Mouse (Mus musculus) midbrain, embryonic 10.5 days (tissue): ENCODE measurements around the gene Rhbdl3. TPM values are rescaled to one million over a fixed set of nuclear protein-coding genes. Genes with fewer than 3 reads are reported as not detected.

Experiments
- DNase-seq: peaks from one replicate; pipeline ENCODE4 v3.0.0-alpha.2; 2017; ENCODE audit warnings: low spot score
- H3K27ac ChIP-seq: fragments of 300-500 bp; sonication (generic); replicated peaks from 2 replicates; pipeline ENCODE4 v1.5.1; 2016; ENCODE audit warnings: mild to moderate bottlenecking
- H3K27me3 ChIP-seq: fragments of 300-500 bp; sonication (generic); 2 replicates; pipeline ENCODE4 v1.6.1; 2016; ENCODE audit warnings: low read depth, mild to moderate bottlenecking; ENCODE audit not compliant: poor library complexity, severe bottlenecking
- H3K36me3 ChIP-seq: fragments of 300-500 bp; sonication (generic); 2 replicates; pipeline ENCODE4 v1.6.1; 2016; ENCODE audit warnings: mild to moderate bottlenecking, moderate library complexity
- H3K4me1 ChIP-seq: fragments of 300-500 bp; sonication (generic); 2 replicates; pipeline ENCODE4 v1.6.1; 2016
- H3K4me3 ChIP-seq: fragments of 300-500 bp; sonication (generic); 2 replicates; pipeline ENCODE4 v1.5.1; 2016; ENCODE audit warnings: mild to moderate bottlenecking, moderate library complexity
- H3K9me3 ChIP-seq: fragments of 300-500 bp; sonication (generic); replicated peaks from 2 replicates; pipeline ENCODE4 v1.6.1; 2016; ENCODE audit warnings: mild to moderate bottlenecking
- WGBS: fragments of 180-500 bp; shearing (Covaris S2); methylation state at CpG from one replicate; pipeline ENCODE4 v1.1.7; 2016; 5-methylcytosine and 5-hydroxymethylcytosine counted together
- polyA plus RNA-seq: library from polyadenylated mRNA; unstranded; fragments of >200 nt; fragmentation: Nextera tagmentation; extraction: Ambion mirVana; gene quantifications from 2 replicates; pipeline ENCODE4 v1.2.1, GENCODE M21; 2016

The Rhbdl3 gene
- polyA plus RNA-seq, 1 experiment from 2014 or later: 12.6 TPM

DNA sequence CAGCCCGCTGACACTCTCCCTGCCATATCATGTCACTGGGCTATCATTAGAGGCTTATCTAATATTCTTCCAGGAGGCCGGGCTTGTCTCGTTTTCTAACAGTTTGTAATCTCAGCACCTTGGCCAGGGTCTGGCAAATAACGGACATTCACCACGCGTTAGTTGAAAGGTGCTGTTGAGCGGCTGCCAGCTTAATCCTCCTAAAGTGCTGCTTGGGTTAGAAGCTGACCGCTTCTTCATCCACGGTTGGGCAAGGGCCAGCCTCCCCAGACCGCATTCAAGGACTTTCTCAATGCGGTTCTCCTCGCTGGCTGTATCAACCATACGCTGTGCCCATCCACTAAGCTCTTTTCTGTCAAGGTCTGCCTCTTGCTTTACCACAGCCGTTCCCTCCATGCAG lies 4.9 kb upstream of the Rhbdl3 start:
- Histone ChIP-seq H3K27me3 (peaks cover 71% of the 10 kb centered on the region), H3K9me3 (peaks cover 4% of the 10 kb centered on the region; the same call in 1 of the 2 replicates), H3K27ac (no peak overlapping the region), H3K4me3 (no peak overlapping the region), H3K4me1 (peaks cover 41% of the 10 kb centered on the region), H3K36me3 (no peaks in the 10 kb centered on the region)
- WGBS: 24% methylated on average over 14 of the region's 14 CpGs
- no peak for DNase-seq

DNA sequence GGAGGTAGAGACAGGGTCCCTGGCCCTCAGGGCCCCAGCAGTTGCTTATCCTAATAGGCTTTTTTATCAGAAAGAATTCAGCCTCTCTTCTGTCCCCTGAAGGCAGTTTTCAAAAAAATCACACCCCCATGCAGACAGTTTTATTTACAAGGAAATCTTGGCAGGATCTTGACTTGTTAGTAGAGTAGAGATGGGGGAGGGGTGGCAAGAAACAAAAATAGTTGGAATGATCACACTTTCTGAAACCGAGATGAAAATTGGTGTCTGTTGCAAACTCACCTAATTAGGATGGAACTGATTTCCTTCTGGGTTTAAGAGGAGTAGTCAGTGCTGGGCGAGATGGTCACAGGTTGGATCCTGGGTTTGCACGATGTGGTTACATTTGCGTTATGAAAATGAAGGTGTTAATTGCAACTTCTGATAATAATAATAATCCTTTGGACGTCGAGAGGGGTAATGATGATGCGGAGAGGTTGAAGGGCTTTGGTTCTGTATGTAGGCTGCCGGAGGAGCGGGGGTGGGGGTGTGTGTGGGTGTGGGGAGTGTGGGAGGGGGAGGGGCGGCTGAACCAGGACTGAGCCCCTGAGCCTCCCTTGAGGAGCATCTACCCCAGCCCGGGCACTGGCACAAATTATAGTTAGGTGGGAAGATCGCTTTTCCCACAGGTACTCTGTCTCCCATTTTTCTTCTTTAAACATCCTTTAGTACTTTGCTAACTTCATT lies 1.0 kb upstream of the Rhbdl3 start:
- WGBS: 7% methylated on average over 12 of the region's 12 CpGs
- Histone ChIP-seq H3K4me3 (peak overlapping the region; percentile 77), H3K27ac (peak overlapping the region; percentile 93), H3K9me3 (peaks cover 6% of the 10 kb centered on the region), H3K4me1 (peaks cover 61% of the 10 kb centered on the region), H3K36me3 (peaks cover 14% of the 10 kb centered on the region), H3K27me3 (peaks cover 84% of the 10 kb centered on the region)
- DNase-seq: no peak

DNA sequence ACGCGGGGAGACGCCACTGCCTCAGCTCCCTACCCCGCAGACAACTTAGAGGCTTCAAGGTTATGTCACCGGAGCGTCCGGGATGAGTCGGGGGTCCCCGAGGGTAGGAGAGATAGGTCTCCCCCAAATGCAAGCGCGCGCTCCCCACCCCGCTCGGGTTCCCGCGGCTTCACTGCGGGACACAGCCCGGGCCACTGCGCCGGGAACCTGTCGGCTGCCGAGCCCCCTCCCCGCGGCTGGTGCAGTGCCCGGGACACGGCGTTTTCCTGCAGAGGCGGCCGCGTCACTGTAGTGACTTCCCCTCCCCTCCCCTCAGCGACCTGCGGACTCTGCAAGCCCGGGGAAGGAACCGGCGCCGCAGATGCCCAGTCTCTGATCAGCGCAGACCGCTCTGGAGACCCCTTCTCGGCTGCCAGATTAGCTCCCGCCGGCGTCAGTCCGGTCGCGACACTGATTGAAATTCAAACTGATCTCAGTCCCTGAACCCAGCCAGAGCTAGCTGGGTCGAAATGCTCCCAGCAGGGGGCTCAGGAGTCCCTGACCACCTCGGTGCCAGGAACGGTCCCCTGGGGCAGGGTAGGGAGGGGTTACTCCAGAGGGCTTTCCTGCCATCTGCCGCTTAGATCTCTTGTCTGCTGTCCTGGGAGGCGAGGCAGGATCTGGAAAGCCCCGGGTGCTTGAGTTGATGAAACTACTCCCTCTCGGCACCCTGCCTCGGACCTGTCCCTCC lies 769 bp downstream of the Rhbdl3 start:
- Histone ChIP-seq H3K27ac (peak overlapping the region; percentile 93), H3K4me3 (peak overlapping the region; percentile 77), H3K36me3 (peaks cover 29% of the 10 kb centered on the region), H3K4me1 (peaks cover 49% of the 10 kb centered on the region), H3K9me3 (peaks cover 6% of the 10 kb centered on the region), H3K27me3 (peaks cover 66% of the 10 kb centered on the region)
- DNase-seq: peak; percentile 80
- under 1% methylated on average over 53 of the region's 53 CpGs for WGBS

- Histone ChIP-seq H3K27ac (peak overlapping the region; percentile 93), H3K27me3 (peaks cover 62% of the 10 kb centered on the region), H3K4me3 (peak overlapping the region; percentile 77), H3K4me1 (peaks cover 53% of the 10 kb centered on the region), H3K9me3 (peaks cover 6% of the 10 kb centered on the region), H3K36me3 (peaks cover 29% of the 10 kb centered on the region)
- no peak for DNase-seq
- WGBS: 1% methylated on average over 9 of the region's 9 CpGs
Observed at GRCm38 (mm10) chr11:80302046-80302390, 1.3 kb downstream of the Rhbdl3 start.

- Histone ChIP-seq H3K27me3 (peaks cover 56% of the 10 kb centered on the region), H3K36me3 (peaks cover 29% of the 10 kb centered on the region), H3K27ac (peak overlapping the region; percentile 93; the same call in 1 of the 2 replicates), H3K9me3 (peaks cover 6% of the 10 kb centered on the region), H3K4me3 (peak overlapping the region; percentile 77), H3K4me1 (peaks cover 57% of the 10 kb centered on the region)
- WGBS: 4% methylated on average over 11 of the region's 11 CpGs
- DNase-seq: peak; percentile 69
Observed at GRCm38 (mm10) chr11:80302536-80302935, 1.8 kb downstream of the Rhbdl3 start.

DNA sequence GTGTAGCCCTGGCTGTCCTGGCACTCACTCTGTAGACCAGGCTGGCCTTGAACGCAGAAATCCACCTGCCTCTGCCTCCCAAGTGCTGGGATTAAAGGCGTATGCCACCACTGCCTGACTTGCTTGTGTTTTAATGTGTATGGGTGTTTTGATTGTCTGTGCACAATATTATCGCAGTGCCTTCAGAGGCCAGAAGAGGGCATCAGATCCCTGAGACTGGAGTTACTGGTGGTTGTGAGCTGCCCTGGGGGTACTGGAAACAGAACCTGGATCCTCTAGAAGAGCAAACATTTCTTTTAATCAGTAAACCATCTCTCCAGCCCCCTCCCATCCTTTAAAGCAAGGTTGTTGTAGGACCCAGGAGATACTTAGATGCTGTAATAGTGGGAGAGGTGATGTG lies 3.0 kb downstream of the Rhbdl3 start:
- Histone ChIP-seq H3K9me3 (peaks cover 6% of the 10 kb centered on the region), H3K27ac (no peak overlapping the region), H3K27me3 (peaks cover 45% of the 10 kb centered on the region), H3K4me1 (peaks cover 59% of the 10 kb centered on the region), H3K4me3 (no peak overlapping the region), H3K36me3 (peaks cover 31% of the 10 kb centered on the region)
- no peak for DNase-seq
- 87% methylated on average over 3 of the region's 3 CpGs for WGBS

- Histone ChIP-seq H3K4me3 (no peak overlapping the region), H3K27ac (no peak overlapping the region), H3K27me3 (peaks cover 34% of the 10 kb centered on the region), H3K36me3 (peaks cover 31% of the 10 kb centered on the region), H3K9me3 (peaks cover 6% of the 10 kb centered on the region), H3K4me1 (peaks cover 51% of the 10 kb centered on the region)
- DNase-seq: no peak
- WGBS: 79% methylated on average over 10 of the region's 10 CpGs
Observed at GRCm38 (mm10) chr11:80304846-80305245, 4.1 kb downstream of the Rhbdl3 start.

DNA sequence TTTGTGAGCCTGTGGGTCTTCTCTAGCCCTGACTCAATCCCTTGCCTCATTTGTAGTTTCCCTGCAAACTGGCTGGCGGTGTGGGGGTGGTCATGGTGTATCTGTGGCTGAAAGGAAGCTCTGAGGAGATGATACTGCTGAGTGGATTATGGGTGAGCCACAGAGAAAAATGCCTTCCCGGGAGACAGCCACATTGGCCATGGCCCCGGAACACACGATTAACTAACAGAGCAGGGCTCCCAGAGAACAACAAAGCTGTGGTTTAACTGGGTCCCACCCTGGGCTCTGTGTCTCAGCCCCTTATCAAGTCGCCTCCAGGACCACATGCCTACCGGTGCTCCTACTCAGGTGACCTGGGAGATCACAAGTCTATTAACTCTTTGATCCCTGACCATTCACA lies 7.8 kb downstream of the Rhbdl3 start:
- Histone ChIP-seq H3K4me3 (no peak overlapping the region), H3K9me3 (peaks cover 6% of the 10 kb centered on the region), H3K36me3 (peaks cover 27% of the 10 kb centered on the region), H3K27me3 (0 out of 2 replicates have a peak, but pooled peaks cover 5% of the 10 kb centered on the region), H3K4me1 (peaks cover 52% of the 10 kb centered on the region), H3K27ac (no peak overlapping the region)
- WGBS: 63% methylated on average over 6 of the region's 6 CpGs
- DNase-seq: no peak

DNA sequence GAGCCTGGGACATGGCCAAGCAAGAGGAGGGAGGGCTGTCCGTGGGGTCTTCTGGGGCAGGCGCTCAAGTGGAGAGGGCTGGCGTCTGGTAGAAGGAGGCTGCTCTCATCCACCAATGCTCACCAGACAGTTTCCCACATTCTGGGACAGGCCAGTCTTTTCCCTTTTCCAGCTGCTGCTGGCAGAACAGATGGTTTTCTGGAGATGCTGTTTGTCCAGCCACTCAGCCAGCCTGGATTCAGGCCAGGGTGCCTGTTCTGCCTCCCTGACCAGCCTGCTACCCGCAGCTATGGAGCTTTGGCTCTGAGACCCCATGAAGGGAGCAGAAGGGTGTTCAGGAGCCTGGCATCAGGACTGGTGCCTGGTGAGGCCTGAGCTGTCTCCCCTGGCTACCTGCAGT lies 10.6 kb downstream of the Rhbdl3 start:
- Histone ChIP-seq H3K4me1 (peaks cover 80% of the 10 kb centered on the region), H3K4me3 (no peak overlapping the region), H3K36me3 (0 out of 2 replicates have a peak, but pooled peaks cover 3% of the 10 kb centered on the region), H3K9me3 (no peaks in the 10 kb centered on the region), H3K27ac (peak overlapping the region; percentile 86), H3K27me3 (0 out of 2 replicates have a peak, but pooled peaks cover 5% of the 10 kb centered on the region)
- WGBS: 76% methylated on average over 4 of the region's 4 CpGs
- DNase-seq: no peak

DNA sequence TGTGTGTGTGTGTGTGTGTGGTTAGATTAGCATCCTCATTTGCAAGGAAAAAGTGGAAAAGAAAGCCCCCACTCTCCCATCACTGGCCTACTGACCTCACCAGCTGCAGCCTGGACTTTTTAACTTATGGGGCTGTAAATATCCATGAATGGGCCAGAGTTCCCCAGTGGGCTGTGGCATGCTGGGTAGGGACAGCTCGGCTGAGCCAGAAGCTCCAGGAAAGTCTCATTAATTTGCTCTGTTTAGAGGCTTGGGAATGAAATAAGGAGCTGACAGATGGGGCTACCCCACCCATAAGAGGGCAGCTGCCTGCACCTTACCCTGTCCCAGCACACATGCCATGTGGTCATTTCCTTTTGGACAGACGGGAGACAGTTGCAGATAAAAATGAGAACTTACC lies 11.3 kb downstream of the Rhbdl3 start:
- 0 out of 2 replicates have a peak, but pooled peaks cover 5% of the 10 kb centered on the region for H3K27me3 ChIP-seq
- peak overlapping the region; percentile 86 for H3K27ac ChIP-seq
- H3K4me1 ChIP-seq: peaks cover 82% of the 10 kb centered on the region
- H3K36me3 ChIP-seq: 0 out of 2 replicates have a peak, but pooled peaks cover 3% of the 10 kb centered on the region
- no peaks in the 10 kb centered on the region for H3K9me3 ChIP-seq
- H3K4me3 ChIP-seq: no peak overlapping the region
- DNase-seq: no peak
- WGBS: 52% methylated on average over 2 of the region's 2 CpGs

- no peaks in the 10 kb centered on the region for H3K9me3 ChIP-seq
- peak overlapping the region; percentile 86 for H3K27ac ChIP-seq
- 0 out of 2 replicates have a peak, but pooled peaks cover 5% of the 10 kb centered on the region for H3K27me3 ChIP-seq
- DNase-seq: no peak
- 7% methylated on average over 6 of the region's 6 CpGs for WGBS
- H3K4me3 ChIP-seq: no peak overlapping the region
- 0 out of 2 replicates have a peak, but pooled peaks cover 3% of the 10 kb centered on the region for H3K36me3 ChIP-seq
- peaks cover 78% of the 10 kb centered on the region for H3K4me1 ChIP-seq
Observed at GRCm38 (mm10) chr11:80312565-80312964, 11.9 kb downstream of the Rhbdl3 start.

DNA sequence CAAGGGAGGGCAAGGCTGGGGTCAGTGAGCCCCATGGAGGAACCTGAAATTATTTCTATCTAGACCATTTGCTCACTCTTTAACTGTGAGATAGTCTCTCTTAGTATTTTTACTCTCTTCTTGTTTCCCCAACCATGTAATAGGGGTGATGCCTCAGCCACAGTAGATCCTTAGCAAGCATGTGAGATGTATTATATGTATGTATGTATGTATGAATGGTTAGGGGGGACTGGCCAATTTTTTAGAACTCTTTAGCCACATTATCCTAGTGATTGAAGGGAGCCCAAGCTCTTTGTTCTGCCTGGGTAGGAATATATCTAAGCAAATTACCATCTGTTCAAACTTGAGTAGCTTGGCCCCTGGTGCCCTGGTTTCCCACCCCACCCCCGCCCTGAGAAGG lies 12.8 kb downstream of the Rhbdl3 start:
- DNase-seq: no peak
- no peaks in the 10 kb centered on the region for H3K9me3 ChIP-seq
- 79% methylated on average over 1 of the region's 1 CpGs for WGBS
- peak overlapping the region; percentile 86 for H3K27ac ChIP-seq
- H3K27me3 ChIP-seq: 0 out of 2 replicates have a peak, but pooled peaks cover 5% of the 10 kb centered on the region
- no peak overlapping the region for H3K4me3 ChIP-seq
- H3K4me1 ChIP-seq: peaks cover 84% of the 10 kb centered on the region
- 0 out of 2 replicates have a peak, but pooled peaks cover 2% of the 10 kb centered on the region for H3K36me3 ChIP-seq

DNA sequence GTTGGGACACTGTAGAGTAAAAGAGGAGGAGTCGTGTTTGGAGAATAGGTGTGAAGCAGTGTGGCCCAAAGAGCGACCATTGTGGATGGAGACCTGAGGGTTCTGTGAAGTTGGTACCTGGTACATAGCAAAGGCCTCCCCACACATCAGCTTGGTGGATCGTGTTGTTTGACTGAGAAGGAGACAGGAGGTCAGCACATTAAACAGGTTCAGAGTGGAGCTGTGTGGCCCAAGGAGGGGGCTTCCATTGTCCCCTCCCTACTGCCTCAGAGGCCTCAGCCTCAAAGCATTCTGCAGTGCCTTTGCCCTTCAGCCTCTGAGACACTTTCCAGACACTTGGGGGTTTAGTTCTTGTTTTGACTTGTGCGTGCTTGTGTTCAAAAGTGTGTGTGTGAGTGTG lies 13.2 kb downstream of the Rhbdl3 start:
- 83% methylated on average over 4 of the region's 4 CpGs for WGBS
- Histone ChIP-seq H3K9me3 (no peaks in the 10 kb centered on the region), H3K36me3 (no peaks in the 10 kb centered on the region), H3K4me3 (no peak overlapping the region), H3K27ac (peak overlapping the region; percentile 86), H3K27me3 (0 out of 2 replicates have a peak, but pooled peaks cover 5% of the 10 kb centered on the region), H3K4me1 (peaks cover 86% of the 10 kb centered on the region)
- DNase-seq: no peak
